Mouse (Mus musculus) spleen, adult 2 months (tissue): Measurements from ENCODE around the gene Trib3. TPM values are rescaled to one million over a fixed set of nuclear protein-coding genes. Genes with fewer than 3 reads are reported as not detected.

ENCODE experiments used
- DNase-seq, 2 experiments: peaks; one replicate each; pipeline versions ENCODE4 v3.0.0 to v3.0.0-alpha.2; 2012 to 2021; ENCODE audit warnings: low spot score in 2 of 2, low read depth in 1 of 2
- H3K27ac ChIP-seq: fragments of 200-500 bp; 2 replicates; pipeline ENCODE4 v1.5.1; 2012; ENCODE audit warnings: low read length, inconsistent platforms; ENCODE audit not compliant: insufficient read depth
- H3K27me3 ChIP-seq: fragments of 200-500 bp; 2 replicates; pipeline ENCODE4 v1.6.1; 2012; ENCODE audit warnings: mild to moderate bottlenecking, moderate library complexity, low read length, inconsistent platforms; ENCODE audit not compliant: control insufficient read depth, insufficient read depth
- H3K36me3 ChIP-seq: fragments of 200-500 bp; 2 replicates; pipeline ENCODE4 v1.6.1; 2012; ENCODE audit warnings: mild to moderate bottlenecking, low read length, inconsistent platforms; ENCODE audit not compliant: control insufficient read depth, insufficient read depth
- H3K4me1 ChIP-seq: fragments of 200-500 bp; 2 replicates; pipeline ENCODE4 v1.6.1; 2011; ENCODE audit warnings: inconsistent platforms; ENCODE audit not compliant: control insufficient read depth, insufficient read depth, insufficient read length
- H3K4me3 ChIP-seq: fragments of 200-500 bp; 2 replicates; pipeline ENCODE4 v1.5.1; 2011; ENCODE audit warnings: mild to moderate bottlenecking, inconsistent platforms; ENCODE audit not compliant: insufficient read depth, insufficient read length; ENCODE audit errors: extremely low read depth
- CTCF ChIP-seq: fragments of 200-500 bp; IDR thresholded peaks from 2 replicates; pipeline ENCODE4 v1.5.1; 2011; ENCODE audit warnings: mild to moderate bottlenecking, inconsistent platforms; ENCODE audit not compliant: insufficient read depth, insufficient read length, insufficient replicate concordance; ENCODE audit errors: extremely low read depth
- POLR2A ChIP-seq: fragments of 200-500 bp; IDR thresholded peaks from 2 replicates; pipeline ENCODE4 v1.6.1; 2011; ENCODE audit warnings: low read depth, low read length, inconsistent platforms
- WGBS: fragments of 180-500 bp; shearing (Covaris S2); methylation state at CpG from one replicate; pipeline ENCODE4 v1.1.7; 2018; 5-methylcytosine and 5-hydroxymethylcytosine counted together
- polyA plus RNA-seq: library from polyadenylated mRNA; depleted of rRNA; stranded (reverse); fragments of >200 nt; gene quantifications from 2 replicates; pipeline ENCODE4 v1.2.3, GENCODE M21; 2012; rRNA removed

Gene Trib3
- 0.65 and 1.0 TPM in 2 replicates for polyA plus RNA-seq

- 2% methylated on average over 52 of the region's 52 CpGs for WGBS
- peak; percentile 61 to 78 for DNase-seq
- TF ChIP-seq POLR2A (no peak), CTCF (peak; percentile 78; the same call in 1 of the 2 replicates)
- no peaks in the 10 kb centered on the region for H3K27me3 ChIP-seq
- H3K4me3 ChIP-seq = peak within 1 kb of the TSS; percentile 64
- H3K36me3 ChIP-seq = no peaks in the 10 kb centered on the region
- peaks cover 3% of the 10 kb centered on the region; the same call in 1 of the 2 replicates for H3K4me1 ChIP-seq
- no peak within 1 kb of the TSS; the same call in 1 of the 2 replicates for H3K27ac ChIP-seq
These were observed at the start of gene Trib3 for GRCm38 (mm10) chr2:152343329-152344213. Gene Trib3 (minus strand): TSS chr2:152344032.

- Histone ChIP-seq H3K36me3 (no peaks in the 10 kb centered on the region), H3K4me1 (peaks cover 4% of the 10 kb centered on the region), H3K27ac (no peak overlapping the region), H3K4me3 (no peak overlapping the region), H3K27me3 (peaks cover 2% of the 10 kb centered on the region; the same call in 1 of the 2 replicates)
- 81% methylated on average over 9 of the region's 9 CpGs for WGBS
- DNase-seq = no peak
- TF ChIP-seq CTCF (no peak), POLR2A (no peak)
These were observed 49.6 kb upstream of the Trib3 start for GRCm38 (mm10) chr2:152393225-152394017.

- Histone ChIP-seq H3K4me1 (peaks cover 4% of the 10 kb centered on the region), H3K27ac (no peak overlapping the region), H3K27me3 (peaks cover 2% of the 10 kb centered on the region; the same call in 1 of the 2 replicates), H3K36me3 (no peaks in the 10 kb centered on the region), H3K4me3 (no peak overlapping the region)
- TF ChIP-seq POLR2A (no peak), CTCF (peak; percentile 64; the same call in 1 of the 2 replicates)
- DNase-seq = peak in 1 of 2 experiments; percentile 33
- 25% methylated on average over 3 of the region's 3 CpGs for WGBS
These were observed 49.0 kb upstream of the Trib3 start for GRCm38 (mm10) chr2:152392786-152393185.

- Histone ChIP-seq H3K27ac (no peak overlapping the region), H3K4me1 (no peaks in the 10 kb centered on the region), H3K36me3 (no peaks in the 10 kb centered on the region), H3K27me3 (no peaks in the 10 kb centered on the region), H3K4me3 (no peak overlapping the region)
- 95% methylated on average over 4 of the region's 4 CpGs for WGBS
- DNase-seq = no peak
- no peak for TF ChIP-seq POLR2A
- TF ChIP-seq CTCF = no peak
These were observed 40.4 kb upstream of the Trib3 start for GRCm38 (mm10) chr2:152384191-152384590.

GRCm38 (mm10) chr2:152376345-152376741 lies 32.5 kb upstream of the Trib3 start, which contains the start of gene Nrsn2:
Gene Nrsn2 (minus strand): TSS chr2:152376638.
- 29% methylated on average over 16 of the region's 16 CpGs for WGBS
- Histone ChIP-seq H3K27me3 (peaks cover 6% of the 10 kb centered on the region), H3K36me3 (no peaks in the 10 kb centered on the region), H3K4me3 (no peak within 1 kb of the TSS), H3K4me1 (no peaks in the 10 kb centered on the region), H3K27ac (no peak within 1 kb of the TSS)
- no peak for DNase-seq
- TF ChIP-seq POLR2A (no peak), CTCF (no peak)

- TF ChIP-seq CTCF = no peak
- no peak for TF ChIP-seq POLR2A
- DNase-seq = no peak
- Histone ChIP-seq H3K4me1 (no peaks in the 10 kb centered on the region), H3K27ac (no peak overlapping the region), H3K36me3 (no peaks in the 10 kb centered on the region), H3K4me3 (no peak overlapping the region), H3K27me3 (peaks cover 6% of the 10 kb centered on the region)
- 40% methylated on average over 21 of the region's 21 CpGs for WGBS
These were observed 32.0 kb upstream of the Trib3 start for GRCm38 (mm10) chr2:152375652-152376344.

- Histone ChIP-seq H3K27ac (no peak overlapping the region), H3K36me3 (no peaks in the 10 kb centered on the region), H3K4me1 (no peaks in the 10 kb centered on the region), H3K4me3 (no peak overlapping the region), H3K27me3 (peaks cover 6% of the 10 kb centered on the region)
- TF ChIP-seq POLR2A (no peak), CTCF (no peak)
- 60% methylated on average over 9 of the region's 9 CpGs for WGBS
- no peak for DNase-seq
These were observed 29.7 kb upstream of the Trib3 start for GRCm38 (mm10) chr2:152373547-152373946.
